Mouse (Mus musculus) hindbrain, postnatal 0 days (tissue): ENCODE results near the gene Gm4792. TPM values are rescaled to one million over a fixed set of nuclear protein-coding genes. Genes with fewer than 3 reads are reported as not detected.

ENCODE experiments used
- ATAC-seq: fragments of 200-750 bp; cut with Nextera tagmentation; 2 replicates; pipeline ENCODE4 v1.8.0; 2017; ENCODE audit warnings: mild to moderate bottlenecking, moderate TSS enrichment, moderate library complexity
- DNase-seq: peaks from one replicate; pipeline ENCODE4 v3.0.0-alpha.2; 2015; ENCODE audit warnings: low spot score
- H3K27ac ChIP-seq: fragments of 300-500 bp; sonication (generic); 2 replicates; pipeline ENCODE4 v1.5.1; 2014; ENCODE audit warnings: mild to moderate bottlenecking
- H3K27me3 ChIP-seq: fragments of 300-500 bp; sonication (generic); 2 replicates; pipeline ENCODE4 v1.6.1; 2014; ENCODE audit warnings: low read length, mixed read lengths; ENCODE audit not compliant: insufficient read depth
- H3K36me3 ChIP-seq: fragments of 300-500 bp; sonication (generic); 2 replicates; pipeline ENCODE4 v1.6.1; 2014; ENCODE audit warnings: low read length, mixed read lengths; ENCODE audit not compliant: insufficient read depth
- H3K4me1 ChIP-seq: fragments of 300-500 bp; sonication (generic); 2 replicates; pipeline ENCODE4 v1.6.1; 2014; ENCODE audit warnings: antibody characterized with exemption, low read length, mixed read lengths; ENCODE audit not compliant: insufficient read depth
- H3K4me2 ChIP-seq: fragments of 300-500 bp; sonication (generic); 2 replicates; pipeline ENCODE4 v1.6.1; 2014; ENCODE audit warnings: low read depth, mild to moderate bottlenecking, low read length, moderate library complexity, mixed read lengths
- H3K4me3 ChIP-seq: fragments of 300-500 bp; sonication (generic); 2 replicates; pipeline ENCODE4 v1.5.1; 2014; ENCODE audit warnings: low read length
- H3K9ac ChIP-seq: fragments of 300-500 bp; sonication (generic); replicated peaks from 2 replicates; pipeline ENCODE4 v1.6.1; 2014; ENCODE audit warnings: mild to moderate bottlenecking, low read length, moderate library complexity, mixed read lengths
- H3K9me3 ChIP-seq: fragments of 300-500 bp; sonication (generic); 2 replicates; pipeline ENCODE4 v1.6.1; 2016; ENCODE audit warnings: low read length, mixed read lengths
- CTCF ChIP-seq: IDR thresholded peaks from 2 replicates; pipeline ENCODE4 v1.5.1; 2016; ENCODE audit warnings: antibody characterized with exemption, control low read depth, low read depth
- WGBS: fragments of 180-500 bp; shearing (Covaris S2); extraction: QIAGEN DNeasy Blood & Tissue Kit; methylation state at CpG from one replicate; pipeline ENCODE4 v1.1.7; 2014; 5-methylcytosine and 5-hydroxymethylcytosine counted together
- polyA plus RNA-seq: library from polyadenylated mRNA; unstranded; fragments of >200 nt; fragmentation: Nextera tagmentation; extraction: Ambion mirVana; gene quantifications from 2 replicates; pipeline ENCODE4 v1.2.1, GENCODE M21; 2015
- total RNA-seq: library from RNA; depleted of rRNA; stranded (reverse); fragments of >200 nt; gene quantifications from 2 replicates; pipeline ENCODE4 v1.2.3, GENCODE M21; 2014

The Gm4792 gene
- total and polyA plus RNA-seq, 2 experiments from 2014 or later = 1.0 to 1.2 TPM

- H3K9me3 ChIP-seq = no peaks in the 10 kb centered on the region
- ATAC-seq (no peak), DNase-seq (no peak)
- no peak overlapping the region for H3K9ac ChIP-seq
- H3K27ac ChIP-seq = no peak overlapping the region
- WGBS = 84% methylated on average over 1 of the region's 1 CpGs
- TF ChIP-seq CTCF = no peak
- H3K36me3 ChIP-seq = no peaks in the 10 kb centered on the region
- no peak overlapping the region for H3K4me3 ChIP-seq
- no peak overlapping the region for H3K4me2 ChIP-seq
- H3K4me1 ChIP-seq = peaks cover under 1% of the 10 kb centered on the region; the same call in 1 of the 2 replicates
- no peaks in the 10 kb centered on the region for H3K27me3 ChIP-seq
Observed at GRCm38 (mm10) chr10:94260544-94260943, 38.0 kb downstream of the Gm4792 start.

GRCm38 (mm10) chr10:94256518-94256917, 42.0 kb downstream of the Gm4792 start:
- no peaks in the 10 kb centered on the region for H3K27me3 ChIP-seq
- no peak for TF ChIP-seq CTCF
- 84% methylated on average over 4 of the region's 4 CpGs for WGBS

GRCm38 (mm10) chr10:94255744-94256143, 42.8 kb downstream of the Gm4792 start:
- H3K9me3 ChIP-seq = no peaks in the 10 kb centered on the region
- H3K4me2 ChIP-seq = no peak overlapping the region
- DNase-seq (no peak), ATAC-seq (no peak)
- no peak for TF ChIP-seq CTCF
- H3K27ac ChIP-seq = no peak overlapping the region
- H3K4me1 ChIP-seq = no peaks in the 10 kb centered on the region
- H3K27me3 ChIP-seq = no peaks in the 10 kb centered on the region
- no peak overlapping the region for H3K4me3 ChIP-seq
- 44% methylated on average over 6 of the region's 6 CpGs for WGBS
- no peak overlapping the region for H3K9ac ChIP-seq
- H3K36me3 ChIP-seq = no peaks in the 10 kb centered on the region

More at GRCm38 (mm10) chr10:94256518-94256917, 42.0 kb downstream of the Gm4792 start:
- Histone ChIP-seq H3K4me1 (no peaks in the 10 kb centered on the region), H3K27ac (no peak overlapping the region), H3K36me3 (no peaks in the 10 kb centered on the region), H3K9ac (no peak overlapping the region), H3K4me3 (no peak overlapping the region), H3K4me2 (no peak overlapping the region), H3K9me3 (no peaks in the 10 kb centered on the region)
- ATAC-seq (no peak), DNase-seq (no peak)

GRCm38 (mm10) chr10:94254766-94255165, 43.7 kb downstream of the Gm4792 start:
- WGBS = 73% methylated on average over 3 of the region's 3 CpGs
- no peaks in the 10 kb centered on the region for H3K36me3 ChIP-seq
- ATAC-seq = no peak

GRCm38 (mm10) chr10:94253260-94253807, 45.2 kb downstream of the Gm4792 start:
- Histone ChIP-seq H3K27ac (no peak overlapping the region), H3K36me3 (no peaks in the 10 kb centered on the region), H3K4me1 (peaks cover 7% of the 10 kb centered on the region; the same call in 1 of the 2 replicates), H3K9ac (no peak overlapping the region), H3K27me3 (no peaks in the 10 kb centered on the region), H3K4me2 (no peak overlapping the region), H3K9me3 (no peaks in the 10 kb centered on the region), H3K4me3 (no peak overlapping the region)
- DNase-seq (peak; percentile 24), ATAC-seq (peak; percentile 25; the same call in 1 of the 2 replicates)
- WGBS = 55% methylated on average over 17 of the region's 17 CpGs
- no peak for TF ChIP-seq CTCF

More at GRCm38 (mm10) chr10:94254766-94255165, 43.7 kb downstream of the Gm4792 start:
- Histone ChIP-seq H3K9me3 (no peaks in the 10 kb centered on the region), H3K9ac (no peak overlapping the region), H3K27me3 (no peaks in the 10 kb centered on the region), H3K4me3 (no peak overlapping the region), H3K4me1 (peaks cover 3% of the 10 kb centered on the region; the same call in 1 of the 2 replicates), H3K4me2 (no peak overlapping the region), H3K27ac (no peak overlapping the region)
- DNase-seq = no peak
- TF ChIP-seq CTCF = no peak

- no peak for TF ChIP-seq CTCF
- Histone ChIP-seq H3K9me3 (no peaks in the 10 kb centered on the region), H3K4me3 (no peak overlapping the region), H3K27ac (peak overlapping the region; percentile 51; the same call in 1 of the 2 replicates), H3K4me1 (peaks cover 7% of the 10 kb centered on the region; the same call in 1 of the 2 replicates), H3K36me3 (no peaks in the 10 kb centered on the region), H3K9ac (no peak overlapping the region), H3K4me2 (0 out of 2 replicates have a peak overlapping the region, but pooled peaks have one; percentile 21), H3K27me3 (no peaks in the 10 kb centered on the region)
- DNase-seq = peak; percentile 68
- WGBS = 37% methylated on average over 22 of the region's 22 CpGs
- ATAC-seq = peak; percentile 87
Observed at GRCm38 (mm10) chr10:94249575-94250456, 48.7 kb downstream of the Gm4792 start.
